Comparison of ENCODE assay signal across 8 mouse cellular contexts in genomic region chr2:27813370-27813769, GRCm38 (mm10).
DNase-seq lines count a peak whose midpoint lies in the region; ATAC-seq and TF ChIP-seq lines count a peak whose summit lies in the region.

No protein-coding gene starts in this region.

- H3K4me2 ChIP-seq in heart, embryonic 11.5 days, result no peak overlapping the region
- no peak overlapping the region for H3K4me2 ChIP-seq in midbrain, embryonic 16.5 days (ENCODE audit: low read length)

- no peak for TF ChIP-seq CTCF in brain, embryonic 14.5 days (IDR thresholded peaks at IDR 0.05; ENCODE audit: borderline replicate concordance, extremely low read depth, insufficient read depth, insufficient read length)

- 19% methylated on average over 6 of the region's 6 CpGs for WGBS in heart, embryonic 11.5 days (ENCODE audit: insufficient replicate concordance)
- 75% methylated on average over 6 of the region's 6 CpGs for WGBS in midbrain, embryonic 16.5 days

- peak overlapping the region; percentile 60 for H3K27ac ChIP-seq in heart, embryonic 11.5 days (ENCODE audit: low read depth, low read length)
- no peak overlapping the region for H3K27ac ChIP-seq in midbrain, embryonic 16.5 days (ENCODE audit: low read length)

- no peak overlapping the region for H3K4me3 ChIP-seq in heart, embryonic 11.5 days (ENCODE audit: low read depth, low read length)
- H3K4me3 ChIP-seq in midbrain, embryonic 16.5 days (ENCODE audit: low read depth, low read length), result no peak overlapping the region

- peak; percentile 28 for DNase-seq in kidney, postnatal 14 days
- no peak for DNase-seq in kidney, adult 9 months
- peak; percentile 83 for DNase-seq in brain, embryonic 14.5 days (ENCODE audit: low read depth)
- peak; percentile 75 to 90 for DNase-seq in lung, postnatal 4 days
- DNase-seq in spleen, postnatal 36 days (ENCODE audit: low spot score in 2 of 2), result no peak
- DNase-seq in left cerebral cortex, adult 8-10 months (ENCODE audit: low spot score in 2 of 2), result no peak

- H3K27me3 ChIP-seq in heart, embryonic 11.5 days (ENCODE audit: control insufficient read depth, insufficient read depth, low read length), result no peaks in the 10 kb centered on the region
- H3K27me3 ChIP-seq in midbrain, embryonic 16.5 days (ENCODE audit: control insufficient read depth, insufficient read depth, low read depth, low read length), result no peaks in the 10 kb centered on the region

- ATAC-seq in heart, embryonic 11.5 days (replicated peaks; ENCODE audit: insufficient number of reproducible peaks, low FRiP score, low TSS enrichment), result 0 out of 2 replicates have a peak, but pooled peaks have one; percentile 52
- ATAC-seq in midbrain, embryonic 16.5 days, result no peak

- no peaks in the 10 kb centered on the region for H3K36me3 ChIP-seq in heart, embryonic 11.5 days (ENCODE audit: control insufficient read depth, insufficient read depth, low read length)
- H3K36me3 ChIP-seq in midbrain, embryonic 16.5 days (ENCODE audit: control insufficient read depth, insufficient read depth, low read length), result no peaks in the 10 kb centered on the region

- H3K9ac ChIP-seq in heart, embryonic 11.5 days (ENCODE audit: low read depth, low read length), result no peak overlapping the region
- no peak overlapping the region for H3K9ac ChIP-seq in midbrain, embryonic 16.5 days (ENCODE audit: low read depth, low read length)

- peaks cover 18% of the 10 kb centered on the region for H3K4me1 ChIP-seq in heart, embryonic 11.5 days (ENCODE audit: control insufficient read depth, insufficient read depth, low read length)
- no peaks in the 10 kb centered on the region for H3K4me1 ChIP-seq in midbrain, embryonic 16.5 days (ENCODE audit: control insufficient read depth, insufficient read depth, low read length)

- H3K9me3 ChIP-seq in heart, embryonic 11.5 days (replicated peaks; ENCODE audit: control insufficient read depth, low read length), result no peaks in the 10 kb centered on the region
- H3K9me3 ChIP-seq in midbrain, embryonic 16.5 days (replicated peaks; ENCODE audit: control insufficient read depth, low read length, poor library complexity, severe bottlenecking), result no peaks in the 10 kb centered on the region

- TF ChIP-seq POLR2A in brain, embryonic 14.5 days (IDR thresholded peaks at IDR 0.05; ENCODE audit: borderline replicate concordance, extremely low read depth, insufficient read depth, insufficient read length, poor library complexity, severe bottlenecking), result no peak

Comparison
In these comparisons a context has a peak if more than half of its experiments do, and no peak if none do; other contexts are left out.
1. DNase-seq: peak in kidney, postnatal 14 days (single experiment), brain, embryonic 14.5 days (single experiment) and lung, postnatal 4 days (2 of 2); none in kidney, adult 9 months (single experiment), spleen, postnatal 36 days (0 of 2) and left cerebral cortex, adult 8-10 months (0 of 2).